Comparison of ENCODE assay signal across 23 mouse cellular contexts in the genomic region with DNA sequence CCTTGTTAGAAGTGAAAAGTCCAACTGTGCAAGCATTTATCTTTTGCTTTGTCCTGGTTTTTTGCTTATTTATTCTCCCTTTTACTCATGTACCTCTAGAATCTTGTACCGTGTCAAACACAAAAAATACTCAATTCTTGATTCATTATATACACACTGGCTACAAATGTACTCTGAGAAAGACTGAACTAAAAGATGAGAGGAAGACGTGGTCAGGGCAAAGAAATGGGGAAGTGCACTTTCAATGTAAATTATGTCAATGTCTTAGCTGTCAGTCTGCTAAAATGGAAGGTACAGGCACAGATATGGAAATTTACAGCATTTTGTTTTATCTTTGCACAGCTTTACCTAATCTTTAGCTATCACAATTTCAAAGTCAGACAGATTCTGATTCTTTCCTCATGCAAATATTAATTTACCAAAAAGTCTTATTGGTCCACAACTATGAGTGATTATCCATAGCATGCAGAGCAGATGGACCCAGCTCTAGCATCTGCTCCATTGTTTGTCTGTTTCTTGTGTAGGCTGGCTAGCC. TPM values are rescaled to one million over a fixed set of nuclear protein-coding genes. Genes with fewer than 3 reads are reported as not detected.
A peak's percentile ranks its signal among the peaks of the same experiment; 100 is the strongest.
DNase-seq lines count a peak whose midpoint lies in the region; ATAC-seq and TF ChIP-seq lines count a peak whose summit lies in the region.
"Had no signal": no experiment of that assay in that cellular context is flagged by ENCODE, and none has a peak within 500 bp of the region (broad histone marks: within the 10 kb centered on the region; RNA-seq: fewer than 3 reads in every experiment).

No protein-coding gene starts in this region.

- H3K79me2 ChIP-seq in MEL (ENCODE audit: control insufficient read depth, insufficient read depth, low read length, poor library complexity) = no peaks in the 10 kb centered on the region

- ATAC-seq in hematopoietic stem cell, adult 5-6 weeks (replicated peaks in 1 of 2; ENCODE audit: insufficient read depth in 1 of 2, low FRiP score in 2 of 2, low TSS enrichment in 1 of 2, low read depth in 1 of 2, poor library complexity in 2 of 2, severe bottlenecking in 2 of 2) = peak; percentile 92 to 94
- ATAC-seq in forebrain, embryonic 16.5 days = no peak
- no peak for ATAC-seq in kidney, embryonic 15.5 days (replicated peaks; ENCODE audit: low FRiP score)
- ATAC-seq: activated CD4-positive, CD25-positive, alpha-beta regulatory T cell, adult 4 months; CD4-positive, CD25-positive, alpha-beta regulatory T cell, adult 4 months; forebrain, embryonic 13.5 days; Patski had no signal

- DNase-seq in 416B (ENCODE audit: low read depth) = peak; percentile 37
- peak; percentile 77 for DNase-seq in MEL (ENCODE audit: low read depth, low spot score)
- peak; percentile 70 for DNase-seq in splenic B cell, adult 2 months (ENCODE audit: low read depth, low spot score)
- DNase-seq: adrenal gland, postnatal 14 days; B cell, adult 2 months; cerebellum, adult 11-12 months; cerebellum, adult 9-11 months; cerebellum, postnatal 36 days; gastrocnemius, postnatal 36 days; heart, adult 18-20 months; heart, postnatal 10 days had no signal

- H3K9me3 ChIP-seq in MEL (replicated peaks; ENCODE audit: insufficient read depth, low read length) = no peaks in the 10 kb centered on the region
- H3K9me3 ChIP-seq in forebrain, embryonic 16.5 days (ENCODE audit: control insufficient read depth, low read length) = no peaks in the 10 kb centered on the region
- H3K9me3 ChIP-seq in kidney, embryonic 15.5 days (replicated peaks) = peaks cover 4% of the 10 kb centered on the region; the same call in 1 of the 2 replicates

- 80% methylated on average over 2 of the region's 2 CpGs for WGBS in forebrain, embryonic 16.5 days
- 81% methylated on average over 2 of the region's 2 CpGs for WGBS in kidney, embryonic 15.5 days

- H3K36me3 ChIP-seq in MEL (ENCODE audit: control insufficient read depth in 1 of 2, insufficient read depth in 2 of 2, low read length in 2 of 2) = no peaks in the 10 kb centered on the region
- no peaks in the 10 kb centered on the region for H3K36me3 ChIP-seq in splenic B cell, adult 2 months (ENCODE audit: control insufficient read depth, insufficient read depth, low read length, poor library complexity, severe bottlenecking)
- no peaks in the 10 kb centered on the region for H3K36me3 ChIP-seq in forebrain, embryonic 16.5 days (ENCODE audit: control insufficient read depth, insufficient read depth)
- H3K36me3 ChIP-seq in kidney, embryonic 15.5 days = no peaks in the 10 kb centered on the region
- H3K36me3 ChIP-seq: embryonic facial prominence, embryonic 10.5 days; G1E; heart, embryonic 10.5 days; hindbrain, embryonic 15.5 days had no signal

- H3K4me2 ChIP-seq in forebrain, embryonic 16.5 days (ENCODE audit: low read length) = no peak overlapping the region
- H3K4me2 ChIP-seq in kidney, embryonic 15.5 days = no peak overlapping the region
- H3K4me2 ChIP-seq: forebrain, embryonic 13.5 days; hindbrain, embryonic 15.5 days had no signal

- TF ChIP-seq POLR2A in MEL (IDR thresholded peaks at IDR 0.05; ENCODE audit: control insufficient read depth in 1 of 2, insufficient read depth in 1 of 2, low read depth in 1 of 2, low read length in 2 of 2, poor library complexity in 1 of 2) = no peak

- no peak overlapping the region for H3K27ac ChIP-seq in MEL (ENCODE audit: control insufficient read depth, low read depth, low read length)
- H3K27ac ChIP-seq in forebrain, embryonic 16.5 days (ENCODE audit: low read length) = no peak overlapping the region
- no peak overlapping the region for H3K27ac ChIP-seq in kidney, embryonic 15.5 days
- H3K27ac ChIP-seq: embryonic facial prominence, embryonic 10.5 days; forebrain, embryonic 13.5 days; heart, embryonic 10.5 days; hindbrain, embryonic 10.5 days; hindbrain, embryonic 15.5 days had no signal

- H3K27me3 ChIP-seq in MEL (ENCODE audit: control insufficient read depth in 1 of 2, insufficient read depth in 2 of 2, low read length in 2 of 2) = peaks cover 0 to 2% of the 10 kb centered on the region in 2 experiments; a peak in 2 of 4 replicates
- H3K27me3 ChIP-seq in splenic B cell, adult 2 months (ENCODE audit: control insufficient read depth, insufficient read depth, low read length, poor library complexity, severe bottlenecking) = no peaks in the 10 kb centered on the region
- no peaks in the 10 kb centered on the region for H3K27me3 ChIP-seq in forebrain, embryonic 16.5 days (replicated peaks; ENCODE audit: control insufficient read depth, insufficient read depth, low read length)
- no peaks in the 10 kb centered on the region for H3K27me3 ChIP-seq in kidney, embryonic 15.5 days
- H3K27me3 ChIP-seq: forebrain, embryonic 13.5 days; hindbrain, embryonic 15.5 days; Patski had no signal

- H3K9ac ChIP-seq in MEL (ENCODE audit: control insufficient read depth, low read depth, low read length, poor library complexity, severe bottlenecking) = no peak overlapping the region
- H3K9ac ChIP-seq in forebrain, embryonic 16.5 days (replicated peaks; ENCODE audit: low read depth, low read length) = no peak overlapping the region
- no peak overlapping the region for H3K9ac ChIP-seq in kidney, embryonic 15.5 days
- H3K9ac ChIP-seq: forebrain, embryonic 13.5 days; hindbrain, embryonic 15.5 days had no signal

- no peak for TF ChIP-seq CTCF in MEL (IDR thresholded peaks at IDR 0.05 in 2 of 3, conservative IDR thresholded peaks at IDR 0.05 in 1 of 3; ENCODE audit: control insufficient read depth in 1 of 3, insufficient read depth in 1 of 3, low read depth in 2 of 3, low read length in 3 of 3, poor library complexity in 1 of 3, severe bottlenecking in 1 of 3)

- H3K4me1 ChIP-seq in MEL (ENCODE audit: control insufficient read depth in 1 of 2, insufficient read depth in 2 of 2, low read length in 2 of 2) = no peaks in the 10 kb centered on the region
- no peaks in the 10 kb centered on the region for H3K4me1 ChIP-seq in forebrain, embryonic 16.5 days (replicated peaks; ENCODE audit: control insufficient read depth, insufficient read depth, low read length)
- H3K4me1 ChIP-seq in kidney, embryonic 15.5 days = no peaks in the 10 kb centered on the region
- H3K4me1 ChIP-seq: embryonic facial prominence, embryonic 10.5 days; forebrain, embryonic 13.5 days; heart, embryonic 10.5 days; hindbrain, embryonic 10.5 days; hindbrain, embryonic 15.5 days had no signal

- no peak overlapping the region for H3K4me3 ChIP-seq in MEL (ENCODE audit: control insufficient read depth in 1 of 2, insufficient read depth in 1 of 2, low read depth in 2 of 2, low read length in 2 of 2)
- no peak overlapping the region for H3K4me3 ChIP-seq in forebrain, embryonic 16.5 days (replicated peaks; ENCODE audit: low read length)
- no peak overlapping the region for H3K4me3 ChIP-seq in kidney, embryonic 15.5 days (replicated peaks)
- H3K4me3 ChIP-seq: embryonic facial prominence, embryonic 10.5 days; forebrain, embryonic 13.5 days; heart, embryonic 10.5 days; hindbrain, embryonic 10.5 days; hindbrain, embryonic 15.5 days had no signal

- TF ChIP-seq EP300 in MEL (IDR thresholded peaks at IDR 0.05; ENCODE audit: low read depth in 1 of 2, low read length in 2 of 2) = peak; percentile 32 to 76; a peak in 3 of 4 replicates

- no peak for TF ChIP-seq RAD21 in MEL (IDR thresholded peaks at IDR 0.05; ENCODE audit: low read depth, low read length)

TF ChIP-seq in MEL, 35 proteins besides CTCF, POLR2A, EP300 and RAD21:
- TF ChIP-seq GATA1 (IDR thresholded peaks at IDR 0.05; ENCODE audit: low read depth, low read length) = peak; percentile 82
- peak; percentile 96 for TF ChIP-seq RCOR1 (IDR thresholded peaks at IDR 0.05; ENCODE audit: low read depth, low read length)
- no peak for TF ChIP-seq UBTF (IDR thresholded peaks at IDR 0.05; ENCODE audit: borderline replicate concordance, insufficient read depth, low read depth, low read length)
- no peak for TF ChIP-seq POLR2AphosphoS5 (IDR thresholded peaks at IDR 0.05; ENCODE audit: borderline replicate concordance, low read depth, low read length)
- TF ChIP-seq ETS1 (IDR thresholded peaks at IDR 0.05; ENCODE audit: low read depth, low read length) = peak; percentile 61; the same call in 1 of the 2 replicates
- TF ChIP-seq TCF12 (IDR thresholded peaks at IDR 0.05; ENCODE audit: low read depth, low read length) = 0 out of 2 replicates have a peak, but pooled peaks have one; percentile 26
TF ChIP-seq in MEL: peak in this region for 4.

RNA-seq across cellular contexts. Expression of a gene that starts 7.9 kb away (rescaled TPM):
- 40.1 and 43.5 TPM in 2 replicates for total RNA-seq in MEL (2012; rRNA removed)
- 10 to 100 TPM in 1 of 2 experiments, not detected in 1; 88.8 TPM for polyA plus RNA-seq in MEL (2012; ENCODE audit: insufficient read depth in 1 of 2, insufficient read length in 2 of 2, low read depth in 1 of 2, low replicate concordance in 2 of 2, missing spikeins in 1 of 2)
- 185 and 188 TPM in 2 replicates for total RNA-seq in hematopoietic stem cell, adult 5-6 weeks (2017)
- 23.0 and 31.0 TPM in 2 replicates for polyA plus RNA-seq in forebrain, embryonic 16.5 days (2015; fragmentation: Nextera tagmentation; extraction: Ambion mirVana)
- 93.6 and 94.8 TPM in 2 replicates for polyA plus RNA-seq in kidney, embryonic 15.5 days (2015; fragmentation: Nextera tagmentation; extraction: Ambion mirVana)

Comparison
In these comparisons a context has a peak if more than half of its experiments do, and no peak if none do; other contexts are left out.
1. ATAC-seq: peak in hematopoietic stem cell, adult 5-6 weeks (2 of 2); none in forebrain, embryonic 16.5 days (single experiment) and kidney, embryonic 15.5 days (single experiment).
2. Peak in every context shown above with its lines, with median percentiles within 50 percentile points of each other: DNase-seq.